Mouse (Mus musculus) embryo, embryonic 10.5 days (tissue): ENCODE data around the gene Prkaa2.
A peak's percentile ranks its signal among the peaks of the same experiment; 100 is the strongest.

ENCODE experiments used
- DNase-seq: peaks from one replicate; pipeline ENCODE4 v3.0.0-alpha.2; 2015; ENCODE audit warnings: low spot score

The Prkaa2 gene

GRCm38 (mm10) chr4:105108641-105109198 lies 970 bp downstream of the Prkaa2 start:
- DNase-seq = no peak

- no peak for DNase-seq
These were observed 1.6 kb downstream of the Prkaa2 start for GRCm38 (mm10) chr4:105107943-105108640.

GRCm38 (mm10) chr4:105104099-105104872 lies 5.4 kb downstream of the Prkaa2 start:
- no peak for DNase-seq

- no peak for DNase-seq
These were observed 8.4 kb downstream of the Prkaa2 start for GRCm38 (mm10) chr4:105101337-105101688.

GRCm38 (mm10) chr4:105100508-105101336 lies 9.0 kb downstream of the Prkaa2 start:
- peak; percentile 8 for DNase-seq

GRCm38 (mm10) chr4:105098660-105099059 lies 11.0 kb downstream of the Prkaa2 start:
- DNase-seq = no peak

- no peak for DNase-seq
These were observed 11.5 kb downstream of the Prkaa2 start for GRCm38 (mm10) chr4:105098158-105098557.

- no peak for DNase-seq
These were observed 14.4 kb downstream of the Prkaa2 start for GRCm38 (mm10) chr4:105095316-105095715.

GRCm38 (mm10) chr4:105093951-105094350 lies 15.7 kb downstream of the Prkaa2 start:
- no peak for DNase-seq

- DNase-seq = no peak
These were observed 19.3 kb downstream of the Prkaa2 start for GRCm38 (mm10) chr4:105090417-105090816.

- DNase-seq = no peak
These were observed 20.3 kb downstream of the Prkaa2 start for GRCm38 (mm10) chr4:105089386-105089785.

GRCm38 (mm10) chr4:105088671-105089070 lies 21.0 kb downstream of the Prkaa2 start:
- DNase-seq = no peak

- DNase-seq = no peak
These were observed 33.5 kb downstream of the Prkaa2 start for GRCm38 (mm10) chr4:105076152-105076551.

- DNase-seq = no peak
These were observed 37.8 kb downstream of the Prkaa2 start for GRCm38 (mm10) chr4:105071761-105072427.

- peak; percentile 81 for DNase-seq
These were observed 38.7 kb downstream of the Prkaa2 start for GRCm38 (mm10) chr4:105070982-105071381.

GRCm38 (mm10) chr4:105051291-105051690 lies 58.4 kb downstream of the Prkaa2 start:
- no peak for DNase-seq

GRCm38 (mm10) chr4:105050041-105050440 lies 59.6 kb downstream of the Prkaa2 start:
- DNase-seq = no peak

GRCm38 (mm10) chr4:105034259-105034658 lies 75.4 kb downstream of the Prkaa2 start:
- DNase-seq = peak; percentile 52

- DNase-seq = peak; percentile 43
These were observed 76.5 kb downstream of the Prkaa2 start for GRCm38 (mm10) chr4:105033153-105033552.

- no peak for DNase-seq
These were observed 78.6 kb downstream of the Prkaa2 start for GRCm38 (mm10) chr4:105031104-105031503.

GRCm38 (mm10) chr4:105027278-105027677 lies 82.4 kb downstream of the Prkaa2 start:
- DNase-seq = no peak
